In genomic region chr2:156307261-156307660, GRCm38 (mm10) we compare ENCODE assay signal across 9 mouse cellular contexts. TPM values are rescaled to one million over a fixed set of nuclear protein-coding genes. Genes with fewer than 3 reads are reported as not detected.
DNase-seq lines count a peak whose midpoint lies in the region; ATAC-seq and TF ChIP-seq lines count a peak whose summit lies in the region.
"Had no signal": no experiment of that assay in that cellular context is flagged by ENCODE, and none has a peak within 500 bp of the region (broad histone marks: within the 10 kb centered on the region; RNA-seq: fewer than 3 reads in every experiment).

No protein-coding gene starts in this region.

- H3K27me3 ChIP-seq in heart, postnatal 0 days (ENCODE audit: control insufficient read depth, insufficient read depth, low read length): no peaks in the 10 kb centered on the region
- no peaks in the 10 kb centered on the region for H3K27me3 ChIP-seq in heart, embryonic 10.5 days (ENCODE audit: insufficient read depth, poor library complexity, severe bottlenecking)
- H3K27me3 ChIP-seq in stomach, postnatal 0 days (ENCODE audit: control insufficient read depth, insufficient read depth, low read length): no peaks in the 10 kb centered on the region
- H3K27me3 ChIP-seq in midbrain, embryonic 15.5 days (replicated peaks): no peaks in the 10 kb centered on the region
- H3K27me3 ChIP-seq: neural tube, embryonic 13.5 days had no signal

- no peak overlapping the region for H3K4me2 ChIP-seq in heart, postnatal 0 days (ENCODE audit: low read depth, low read length)
- H3K4me2 ChIP-seq in stomach, postnatal 0 days (replicated peaks; ENCODE audit: low read depth): no peak overlapping the region
- H3K4me2 ChIP-seq in midbrain, embryonic 15.5 days: no peak overlapping the region
- H3K4me2 ChIP-seq: neural tube, embryonic 13.5 days had no signal

- TF ChIP-seq EP300 in heart, postnatal 0 days (IDR thresholded peaks at IDR 0.05; ENCODE audit: low read depth): no peak
- TF ChIP-seq EP300 in stomach, postnatal 0 days (optimal IDR thresholded peaks at IDR 0.05): no peak

- 54% methylated on average over 5 of the region's 5 CpGs for WGBS in heart, postnatal 0 days
- 60% methylated on average over 5 of the region's 5 CpGs for WGBS in heart, embryonic 10.5 days
- WGBS in stomach, postnatal 0 days: 58% methylated on average over 5 of the region's 5 CpGs
- WGBS in midbrain, embryonic 15.5 days: 50% methylated on average over 5 of the region's 5 CpGs

- H3K4me1 ChIP-seq in heart, postnatal 0 days (ENCODE audit: control insufficient read depth, insufficient read depth): no peaks in the 10 kb centered on the region
- peaks cover 5% of the 10 kb centered on the region; the same call in 1 of the 2 replicates for H3K4me1 ChIP-seq in heart, embryonic 10.5 days
- H3K4me1 ChIP-seq in stomach, postnatal 0 days (replicated peaks; ENCODE audit: control insufficient read depth, insufficient read depth): 0 out of 2 replicates have a peak, but pooled peaks cover 3% of the 10 kb centered on the region
- H3K4me1 ChIP-seq in midbrain, embryonic 15.5 days: peaks cover 11% of the 10 kb centered on the region

- no peak for DNase-seq in heart, postnatal 0 days (ENCODE audit: low spot score)
- DNase-seq in heart, embryonic 10.5 days (ENCODE audit: low spot score): no peak
- DNase-seq in urinary bladder, postnatal 14 days (ENCODE audit: low spot score): peak; percentile 41
- no peak for DNase-seq in urinary bladder, postnatal 10 days (ENCODE audit: low spot score)
- peak; percentile 34 for DNase-seq in induced T-regulatory cell, adult 2 months (ENCODE audit: low read depth)
- DNase-seq in stomach, postnatal 0 days (ENCODE audit: low spot score): peak; percentile 47
- DNase-seq in yolk sac, embryonic 10.5 days (ENCODE audit: low spot score): no peak

- no peak for ATAC-seq in heart, postnatal 0 days (ENCODE audit: insufficient read depth, low read depth)
- ATAC-seq in stomach, postnatal 0 days (ENCODE audit: low FRiP score, low TSS enrichment): no peak
- ATAC-seq in midbrain, embryonic 15.5 days (replicated peaks): no peak

- no peaks in the 10 kb centered on the region for H3K9me3 ChIP-seq in heart, postnatal 0 days (replicated peaks; ENCODE audit: control insufficient read depth, low read length)
- H3K9me3 ChIP-seq in heart, embryonic 10.5 days: no peaks in the 10 kb centered on the region
- no peaks in the 10 kb centered on the region for H3K9me3 ChIP-seq in stomach, postnatal 0 days (ENCODE audit: control insufficient read depth, low read length)
- H3K9me3 ChIP-seq in midbrain, embryonic 15.5 days: no peaks in the 10 kb centered on the region
- H3K9me3 ChIP-seq: neural tube, embryonic 13.5 days had no signal

- no peak overlapping the region for H3K9ac ChIP-seq in heart, postnatal 0 days (replicated peaks; ENCODE audit: low read depth, low read length)
- H3K9ac ChIP-seq in stomach, postnatal 0 days (ENCODE audit: low read length): no peak overlapping the region
- H3K9ac ChIP-seq in midbrain, embryonic 15.5 days: no peak overlapping the region
- H3K9ac ChIP-seq: neural tube, embryonic 13.5 days had no signal

- no peak overlapping the region for H3K27ac ChIP-seq in heart, postnatal 0 days (ENCODE audit: low read depth)
- no peak overlapping the region for H3K27ac ChIP-seq in heart, embryonic 10.5 days
- H3K27ac ChIP-seq in stomach, postnatal 0 days (replicated peaks): no peak overlapping the region
- no peak overlapping the region for H3K27ac ChIP-seq in midbrain, embryonic 15.5 days
- H3K27ac ChIP-seq: neural tube, embryonic 13.5 days had no signal

- H3K36me3 ChIP-seq in heart, postnatal 0 days (replicated peaks; ENCODE audit: control insufficient read depth, insufficient read depth, low read length): peaks cover 30% of the 10 kb centered on the region
- peaks cover 56% of the 10 kb centered on the region for H3K36me3 ChIP-seq in heart, embryonic 10.5 days
- peaks cover 4% of the 10 kb centered on the region; the same call in 1 of the 2 replicates for H3K36me3 ChIP-seq in stomach, postnatal 0 days (ENCODE audit: control insufficient read depth, insufficient read depth, low read length)
- H3K36me3 ChIP-seq in midbrain, embryonic 15.5 days (replicated peaks): peaks cover 23% of the 10 kb centered on the region; the same call in 1 of the 2 replicates

- peak; percentile 51 for TF ChIP-seq CTCF in heart, postnatal 0 days (IDR thresholded peaks at IDR 0.05; ENCODE audit: low read depth)
- TF ChIP-seq CTCF in stomach, postnatal 0 days (IDR thresholded peaks at IDR 0.05; ENCODE audit: low read depth): peak; percentile 69

- H3K4me3 ChIP-seq in heart, postnatal 0 days (ENCODE audit: low read depth, low read length): no peak overlapping the region
- H3K4me3 ChIP-seq in heart, embryonic 10.5 days: no peak overlapping the region
- H3K4me3 ChIP-seq in stomach, postnatal 0 days (ENCODE audit: low read depth, low read length): no peak overlapping the region
- H3K4me3 ChIP-seq in midbrain, embryonic 15.5 days: no peak overlapping the region
- H3K4me3 ChIP-seq: neural tube, embryonic 13.5 days had no signal

RNA-seq across cellular contexts. Expression of gene Cnbd2, which starts 4.8 kb away (rescaled TPM):
- 0.12 and 1.1 TPM in 2 replicates for total RNA-seq in heart, postnatal 0 days (2014; rRNA removed; ENCODE audit: low replicate concordance)
- polyA plus RNA-seq in heart, postnatal 0 days (2015; fragmentation: Nextera tagmentation; extraction: Ambion mirVana): 3.3 and 3.7 TPM in 2 replicates
- polyA plus RNA-seq in heart, embryonic 10.5 days (2016; fragmentation: Nextera tagmentation; extraction: Ambion mirVana): 2.3 TPM in 2 replicates
- polyA plus RNA-seq in stomach, postnatal 0 days (2015; fragmentation: Nextera tagmentation; extraction: Ambion mirVana): 6.1 and 6.3 TPM in 2 replicates
- polyA plus RNA-seq in midbrain, embryonic 15.5 days (2015; fragmentation: Nextera tagmentation; extraction: Ambion mirVana): 7.6 and 8.0 TPM in 2 replicates

RNA-seq across cellular contexts. Expression of gene Scand1, which starts 5.2 kb away (rescaled TPM):
- total RNA-seq in heart, postnatal 0 days (2014; rRNA removed; ENCODE audit: low replicate concordance): 214 and 265 TPM in 2 replicates
- polyA plus RNA-seq in heart, postnatal 0 days (2015; fragmentation: Nextera tagmentation; extraction: Ambion mirVana): 82.3 and 90.2 TPM in 2 replicates
- 50.8 and 60.3 TPM in 2 replicates for polyA plus RNA-seq in heart, embryonic 10.5 days (2016; fragmentation: Nextera tagmentation; extraction: Ambion mirVana)
- 116 TPM in 2 replicates for polyA plus RNA-seq in stomach, postnatal 0 days (2015; fragmentation: Nextera tagmentation; extraction: Ambion mirVana)
- polyA plus RNA-seq in midbrain, embryonic 15.5 days (2015; fragmentation: Nextera tagmentation; extraction: Ambion mirVana): 91.9 and 98.4 TPM in 2 replicates

Comparison
In these comparisons a context has a peak if more than half of its experiments do, and no peak if none do; other contexts are left out.
1. DNase-seq: peak in urinary bladder, postnatal 14 days (single experiment), induced T-regulatory cell, adult 2 months (single experiment) and stomach, postnatal 0 days (single experiment); none in heart, postnatal 0 days (single experiment), heart, embryonic 10.5 days (single experiment), urinary bladder, postnatal 10 days (single experiment) and yolk sac, embryonic 10.5 days (single experiment).